Mouse (Mus musculus) lung, adult 2 months (tissue): ENCODE measurements around the gene Rmi1.

ENCODE experiments used
- CTCF ChIP-seq: fragments of 200-500 bp; IDR thresholded peaks from 2 replicates; pipeline ENCODE4 v1.5.1; 2011; ENCODE audit warnings: mild to moderate bottlenecking, low read length, control low read depth; ENCODE audit not compliant: insufficient read depth
- POLR2A ChIP-seq: fragments of 200-500 bp; IDR thresholded peaks from 2 replicates; pipeline ENCODE4 v1.6.1; 2011; ENCODE audit warnings: low read depth, mild to moderate bottlenecking, control low read depth, low read length, borderline replicate concordance; ENCODE audit errors: extremely low read depth

DNA sequence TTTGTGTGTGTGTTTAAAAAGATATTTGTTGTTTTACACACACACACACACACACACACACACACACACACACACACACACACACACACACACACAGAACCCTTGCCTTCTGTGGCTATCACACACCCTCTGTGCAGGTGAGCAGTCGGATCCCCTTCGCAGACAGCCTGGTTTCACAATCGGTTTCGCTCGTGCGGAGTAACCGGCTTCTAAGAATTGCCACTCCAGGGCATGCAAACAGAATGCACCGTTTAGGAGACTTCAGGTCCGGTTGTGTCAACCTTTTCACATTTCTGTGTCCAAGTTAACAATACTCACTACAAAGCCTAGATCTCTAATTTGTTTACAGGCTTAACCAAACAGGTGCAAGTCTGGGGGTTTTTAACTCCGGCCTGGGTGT, 51.5 kb downstream of the Rmi1 start:
- TF ChIP-seq POLR2A (no peak), CTCF (no peak)
